Mouse (Mus musculus) ovary, postnatal 10 days (tissue): ENCODE results near the gene Slc24a2.

Experiments
- DNase-seq: peaks from one replicate; pipeline ENCODE4 v3.0.0; 2022; ENCODE audit warnings: low spot score

The Slc24a2 gene

GRCm38 (mm10) chr4:87115726-87116125, 114.6 kb downstream of the Slc24a2 start:
- no peak for DNase-seq

- DNase-seq: no peak
Observed at GRCm38 (mm10) chr4:87109331-87110059, 120.8 kb downstream of the Slc24a2 start.

GRCm38 (mm10) chr4:87100936-87101335, 129.3 kb downstream of the Slc24a2 start:
- no peak for DNase-seq

DNA sequence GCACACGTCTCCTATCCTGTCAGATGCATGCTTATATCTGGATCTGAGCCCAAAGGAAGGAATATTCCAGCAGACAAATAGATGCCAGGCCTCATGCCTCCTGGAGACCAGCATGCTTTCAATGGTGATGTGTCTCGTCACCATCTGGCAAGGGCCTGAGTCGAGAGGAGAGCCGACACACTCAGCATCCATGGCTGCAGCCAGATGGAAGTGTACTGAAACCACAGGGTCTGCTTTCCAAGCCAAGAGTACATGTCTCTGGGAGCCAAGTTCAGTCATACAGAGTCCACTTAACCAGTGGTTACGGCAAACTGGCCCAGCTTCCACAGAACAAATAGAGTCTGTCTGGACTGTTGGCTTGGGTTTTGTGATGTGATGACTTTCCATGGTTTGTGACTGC, 134.1 kb downstream of the Slc24a2 start:
- DNase-seq: no peak

GRCm38 (mm10) chr4:87093612-87094011, 136.7 kb downstream of the Slc24a2 start:
- DNase-seq: no peak

GRCm38 (mm10) chr4:87090841-87091240, 139.4 kb downstream of the Slc24a2 start:
- DNase-seq: no peak

DNA sequence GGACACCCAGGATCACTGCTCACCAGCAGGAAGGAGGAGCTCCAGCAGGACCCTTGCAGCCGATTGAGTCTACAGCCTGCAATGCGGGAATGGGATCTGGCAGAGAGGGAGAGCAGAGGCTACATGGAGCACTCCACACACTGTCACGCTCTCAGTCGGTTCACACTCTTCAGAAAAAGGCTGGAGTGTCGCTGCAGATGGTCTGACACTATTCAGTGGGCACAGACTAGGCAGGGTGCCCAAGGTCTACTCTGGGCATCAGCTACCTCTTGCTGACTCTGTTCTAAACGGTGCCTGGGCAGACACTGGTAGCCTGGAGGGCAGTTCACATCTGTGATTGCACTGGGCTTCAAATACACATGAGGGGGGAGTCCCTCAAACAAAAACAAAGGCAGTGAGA, 141.6 kb downstream of the Slc24a2 start:
- DNase-seq: no peak

DNA sequence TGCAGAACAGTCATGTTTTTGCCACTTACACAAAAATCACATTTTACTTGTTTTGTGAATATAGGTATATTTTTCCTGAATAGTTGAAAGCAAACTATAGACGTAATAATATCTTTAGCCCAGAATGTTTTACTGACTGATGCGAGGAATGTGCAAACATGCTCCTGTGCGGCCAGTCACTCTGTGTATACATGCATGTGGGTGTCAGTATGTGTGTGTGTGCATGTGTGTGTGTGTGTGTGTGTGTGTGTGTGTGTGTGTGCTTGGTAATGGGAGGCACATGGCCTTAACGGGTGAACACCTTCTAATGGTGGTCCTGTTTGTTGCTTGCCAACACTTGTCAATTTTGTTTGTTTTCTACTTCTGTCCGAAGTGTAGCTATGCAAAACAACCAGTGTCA, 142.7 kb downstream of the Slc24a2 start:
- no peak for DNase-seq

DNA sequence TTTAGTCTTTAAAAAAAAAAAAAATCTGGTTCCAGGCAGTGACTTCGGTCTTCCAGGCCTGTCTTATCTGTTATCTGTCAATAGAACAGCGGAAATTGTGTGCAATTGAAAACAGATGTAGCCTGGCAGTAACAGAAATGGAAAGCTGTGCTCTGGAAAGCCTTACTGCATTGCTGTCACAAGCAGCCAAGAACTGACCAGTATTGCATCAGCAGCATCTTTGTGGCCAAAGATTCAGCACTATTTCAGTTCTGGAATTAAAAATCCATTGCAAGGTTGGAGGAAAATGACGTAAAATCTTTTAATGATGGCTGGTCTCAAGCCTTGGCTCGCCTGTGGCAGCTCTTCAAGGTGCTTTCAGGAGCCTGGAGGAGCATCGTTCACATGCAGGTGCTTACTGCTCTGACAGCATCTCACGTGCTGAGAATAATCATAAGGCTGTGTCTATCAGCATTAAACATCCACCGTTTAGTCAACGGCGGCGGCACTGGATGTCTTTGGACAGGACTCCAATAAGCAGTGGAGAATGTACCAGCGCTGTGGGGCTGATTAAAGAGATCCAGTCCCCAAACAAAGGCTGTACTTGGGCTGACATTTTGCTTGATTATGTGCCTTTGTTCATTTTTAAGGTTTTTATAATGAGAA, 143.2 kb downstream of the Slc24a2 start:
- no peak for DNase-seq

DNA sequence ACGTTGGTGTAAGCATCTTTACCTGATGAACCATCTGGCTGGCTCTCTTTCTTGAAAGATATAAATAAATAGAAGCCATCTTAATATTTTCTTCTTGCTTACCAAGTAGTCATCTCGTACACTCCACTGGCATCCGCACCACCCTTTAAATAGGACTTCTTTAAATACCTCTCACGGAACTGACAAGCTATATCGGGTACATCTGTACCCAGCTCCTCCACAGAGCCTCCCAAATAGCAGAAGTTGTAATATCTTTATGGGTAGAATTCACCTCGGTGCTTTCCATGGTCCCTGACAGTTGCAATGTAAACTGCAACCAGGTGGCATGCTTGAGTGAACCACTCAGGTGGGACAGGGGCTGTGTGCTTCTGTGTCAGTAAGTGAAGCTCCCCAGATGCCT, 149.0 kb downstream of the Slc24a2 start:
- DNase-seq: no peak

DNA sequence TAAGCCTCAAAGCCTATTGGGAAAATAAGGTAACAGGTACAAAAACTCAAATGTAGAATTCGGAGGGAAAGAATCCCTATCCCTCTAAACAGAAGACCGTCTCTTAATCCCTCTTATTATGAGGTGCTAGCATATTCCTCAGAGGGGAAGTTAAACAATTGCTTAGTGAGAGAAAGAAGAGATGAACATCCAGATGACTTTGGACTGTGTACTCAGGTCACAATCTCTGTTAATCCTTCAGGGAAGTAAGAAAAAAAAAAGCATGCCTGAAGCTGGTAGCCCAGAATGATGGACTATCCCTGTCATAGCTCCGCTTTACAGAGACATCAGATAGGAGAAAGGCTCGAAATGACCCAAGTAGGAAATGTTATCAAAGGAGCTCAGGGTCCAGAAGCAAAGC, 151.0 kb downstream of the Slc24a2 start:
- no peak for DNase-seq

GRCm38 (mm10) chr4:87078726-87079125, 151.6 kb downstream of the Slc24a2 start:
- DNase-seq: no peak

GRCm38 (mm10) chr4:87075761-87076160, 154.5 kb downstream of the Slc24a2 start:
- DNase-seq: no peak

- no peak for DNase-seq
Observed at GRCm38 (mm10) chr4:87068121-87068520, 162.2 kb downstream of the Slc24a2 start.

GRCm38 (mm10) chr4:87065227-87065626, 165.1 kb downstream of the Slc24a2 start:
- DNase-seq: no peak

GRCm38 (mm10) chr4:87064561-87064960, 165.7 kb downstream of the Slc24a2 start:
- DNase-seq: no peak

- DNase-seq: no peak
Observed at GRCm38 (mm10) chr4:87062771-87063253, 167.5 kb downstream of the Slc24a2 start.

- DNase-seq: no peak
Observed at GRCm38 (mm10) chr4:87061696-87062095, 168.6 kb downstream of the Slc24a2 start.

DNA sequence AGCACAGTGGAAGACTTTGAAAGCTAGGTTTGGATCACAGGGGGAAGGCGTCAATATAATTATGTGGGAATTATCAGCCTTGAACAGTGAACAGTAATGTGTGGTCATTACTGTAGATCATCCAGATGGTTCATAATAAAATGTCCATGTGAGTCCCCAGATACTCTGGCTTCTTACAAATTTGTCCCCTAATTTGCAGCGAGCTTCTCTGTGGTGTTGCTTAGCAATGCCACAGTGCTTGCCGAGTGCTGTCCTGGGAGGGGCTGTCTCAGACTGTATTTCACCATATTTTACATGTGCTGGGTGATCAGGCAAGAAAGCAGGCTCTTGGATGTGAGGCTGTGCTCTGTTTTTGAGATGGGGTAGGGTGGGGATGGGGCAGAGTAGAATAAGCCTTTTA, 172.7 kb downstream of the Slc24a2 start:
- no peak for DNase-seq

GRCm38 (mm10) chr4:87055768-87056167, 174.5 kb downstream of the Slc24a2 start:
- DNase-seq: no peak

DNA sequence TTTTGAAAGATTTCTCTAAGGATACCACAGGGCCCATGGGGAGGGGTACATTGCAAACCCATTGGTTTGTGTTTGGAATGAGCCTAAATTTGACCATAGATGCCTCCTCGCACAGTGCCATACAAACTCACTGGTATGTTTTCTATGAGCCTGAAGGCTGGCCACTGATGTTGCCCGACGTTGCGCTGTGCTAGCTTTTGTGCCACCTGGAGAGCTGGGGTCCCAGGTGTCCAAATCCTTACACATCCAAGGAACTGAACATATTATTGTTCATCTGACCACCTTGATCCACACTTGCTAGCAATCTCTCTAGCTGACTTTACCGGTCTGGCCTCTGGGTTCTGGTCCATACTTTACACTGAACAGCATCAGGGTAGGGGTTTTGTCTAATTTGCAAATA, 177.4 kb downstream of the Slc24a2 start:
- no peak for DNase-seq

DNA sequence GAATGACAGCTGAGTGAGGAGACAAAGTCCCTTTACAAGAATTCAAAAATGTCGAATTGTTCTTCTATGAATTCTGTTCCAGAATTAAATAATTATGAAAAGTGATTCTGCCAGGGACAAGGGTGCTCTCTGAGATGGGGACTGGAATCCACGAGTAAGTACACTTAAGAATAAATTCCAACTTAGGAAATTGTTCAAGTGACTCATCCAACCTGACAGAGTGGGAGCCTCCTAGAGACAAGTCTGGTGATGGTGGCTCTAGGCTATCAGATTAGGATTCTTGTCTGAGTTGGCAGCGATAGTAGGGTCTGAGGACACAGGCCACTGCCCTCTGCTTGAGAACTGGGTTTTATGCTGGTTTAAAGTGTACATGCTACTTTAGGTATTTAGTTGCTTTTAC, 181.2 kb downstream of the Slc24a2 start:
- no peak for DNase-seq

GRCm38 (mm10) chr4:87047131-87047530, 183.1 kb downstream of the Slc24a2 start:
- DNase-seq: no peak

- no peak for DNase-seq
Observed at GRCm38 (mm10) chr4:87043296-87043695, 187.0 kb downstream of the Slc24a2 start.
